Mouse (Mus musculus): Measurements from ENCODE around the gene Tbx6.

- TF ChIP-seq CTCF (IDR thresholded peaks at IDR 0.05; ENCODE audit: low read depth): no peak
- TF ChIP-seq EP300 (IDR thresholded peaks at IDR 0.05; ENCODE audit: low read depth): no peak
Observed at GRCm38 (mm10) chr7:126806956-126807355, 25.7 kb downstream of the Tbx6 start.

Data from liver, postnatal 0 days (tissue).